Mouse (Mus musculus) left cerebral cortex, adult 2 months (tissue): ENCODE results near the gene Zbtb25. TPM values are rescaled to one million over a fixed set of nuclear protein-coding genes. Genes with fewer than 3 reads are reported as not detected.

Experiments used
- DNase-seq, 2 experiments: peaks; one replicate each; pipeline ENCODE4 v3.0.0; 2021 to 2022; ENCODE audit warnings: low spot score in 2 of 2, mixed read lengths in 1 of 2; ENCODE audit errors: extremely low spot score in 1 of 2
- H3K27ac ChIP-seq: fragments of 200-600 bp; 2 replicates; pipeline ENCODE4 v1.8.1; 2022
- H3K4me3 ChIP-seq: fragments of 200-600 bp; 2 replicates; pipeline ENCODE4 v1.8.1; 2022
- CTCF ChIP-seq: fragments of 200-600 bp; IDR thresholded peaks from 2 replicates; pipeline ENCODE4 v1.8.1; 2022; ENCODE audit warnings: antibody characterized with exemption, mild to moderate bottlenecking, moderate library complexity
- intact Hi-C: fragments of 180-260 bp; cut with DNase I; formaldehyde crosslinking; loops from one replicate; pipeline ENCODE4 v1.15.1; 2025
- total RNA-seq, 2 experiments: library from RNA; stranded (reverse); gene quantifications; 2 replicates each; pipeline ENCODE4 v1.2.3; 2021

Zbtb25 gene
- total RNA-seq, 2 experiments from 2014 or later: 17.6 to 19.9 TPM

GRCm38 (mm10) chr12:76367096-76367995 lies 2.1 kb downstream of the Zbtb25 start:
- TF ChIP-seq CTCF: no peak
- intact Hi-C loops: loop anchor here (5.0 kb wide), 1 partner anchor 225 kb away; no protein-coding TSS in a partner anchor
- Histone ChIP-seq H3K27ac (no peak overlapping the region), H3K4me3 (peak overlapping the region; percentile 95)
- DNase-seq: no peak

- Histone ChIP-seq H3K27ac (no peak overlapping the region), H3K4me3 (no peak overlapping the region)
- intact Hi-C loops: loop anchor here (5.0 kb wide), 1 partner anchor 226 kb away; no protein-coding TSS in a partner anchor
- DNase-seq: no peak
- TF ChIP-seq CTCF: no peak
Observed at GRCm38 (mm10) chr12:76366276-76366675, 3.1 kb downstream of the Zbtb25 start.

- DNase-seq: no peak
- Histone ChIP-seq H3K4me3 (no peak overlapping the region), H3K27ac (no peak overlapping the region)
- TF ChIP-seq CTCF: no peak
- intact Hi-C loops: no loop called here
Observed at GRCm38 (mm10) chr12:76362303-76362676, 7.1 kb downstream of the Zbtb25 start.

GRCm38 (mm10) chr12:76361405-76362302 lies 7.7 kb downstream of the Zbtb25 start:
- TF ChIP-seq CTCF: no peak
- intact Hi-C loops: no loop called here
- H3K4me3 ChIP-seq: no peak overlapping the region
- no peak for DNase-seq
- H3K27ac ChIP-seq: no peak overlapping the region

GRCm38 (mm10) chr12:76360868-76361267 lies 8.5 kb downstream of the Zbtb25 start:
- H3K4me3 ChIP-seq: no peak overlapping the region
- TF ChIP-seq CTCF: no peak
- no peak for DNase-seq
- no peak overlapping the region for H3K27ac ChIP-seq
- intact Hi-C loops: no loop called here

GRCm38 (mm10) chr12:76349680-76350220 lies 19.7 kb downstream of the Zbtb25 start:
- H3K4me3 ChIP-seq: no peak overlapping the region
- DNase-seq: no peak
- intact Hi-C loops: no loop called here
- TF ChIP-seq CTCF: no peak
- H3K27ac ChIP-seq: no peak overlapping the region

- Histone ChIP-seq H3K4me3 (no peak overlapping the region), H3K27ac (no peak overlapping the region)
- peak; percentile 8; the same call in 1 of the 2 replicates for TF ChIP-seq CTCF
- intact Hi-C loops: no loop called here
- DNase-seq: no peak
Observed at GRCm38 (mm10) chr12:76345759-76346455, 23.5 kb downstream of the Zbtb25 start.

- peak; percentile 53 to 55 for DNase-seq
- TF ChIP-seq CTCF: peak; percentile 82
- Histone ChIP-seq H3K4me3 (no peak overlapping the region), H3K27ac (no peak overlapping the region)
- intact Hi-C loops: loop anchor here (2.0 to 5.0 kb wide), 4 partner anchors 48 to 554 kb away; no protein-coding TSS in a partner anchor
Observed at GRCm38 (mm10) chr12:76341080-76341479, 28.3 kb downstream of the Zbtb25 start.

GRCm38 (mm10) chr12:76336111-76336965 lies 33.1 kb downstream of the Zbtb25 start:
- no peak overlapping the region for H3K27ac ChIP-seq
- DNase-seq: no peak
- intact Hi-C loops: no loop called here
- H3K4me3 ChIP-seq: no peak overlapping the region
- no peak for TF ChIP-seq CTCF

GRCm38 (mm10) chr12:76335641-76336040 lies 33.8 kb downstream of the Zbtb25 start:
- DNase-seq: no peak
- Histone ChIP-seq H3K4me3 (no peak overlapping the region), H3K27ac (no peak overlapping the region)
- intact Hi-C loops: no loop called here
- no peak for TF ChIP-seq CTCF
